Mouse (Mus musculus) adipocyte (in vitro differentiated cells): Measurements from ENCODE around the gene Gatad2a.
A peak's percentile ranks its signal among the peaks of the same experiment; 100 is the strongest.

Experiments
- DNase-seq: peaks from one replicate; pipeline ENCODE4 v3.0.0-alpha.2; 2016; ENCODE audit warnings: low spot score

Gene Gatad2a

GRCm38 (mm10) chr8:69900895-69901451 lies 95.2 kb downstream of the Gatad2a start:
- no peak for DNase-seq

DNA sequence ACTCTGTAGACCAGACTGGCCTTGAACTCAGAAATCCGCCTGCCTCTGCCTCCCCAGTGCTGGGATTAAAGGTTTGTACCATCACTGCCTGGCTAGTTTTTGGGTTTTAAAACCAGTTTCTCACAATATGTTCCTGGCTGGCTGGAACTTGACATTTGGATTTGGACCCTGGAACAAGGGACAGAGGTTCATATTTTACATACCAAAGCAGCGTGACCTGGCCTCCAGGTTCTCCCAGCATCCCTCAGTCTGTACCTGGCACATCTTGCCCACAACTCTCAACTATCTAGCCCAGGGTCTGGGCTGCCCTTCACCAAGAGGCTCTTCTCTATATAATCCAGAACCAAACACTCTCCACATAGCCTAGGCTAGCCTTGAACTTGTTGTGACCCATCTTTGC lies 96.3 kb downstream of the Gatad2a start:
- DNase-seq: no peak

DNA sequence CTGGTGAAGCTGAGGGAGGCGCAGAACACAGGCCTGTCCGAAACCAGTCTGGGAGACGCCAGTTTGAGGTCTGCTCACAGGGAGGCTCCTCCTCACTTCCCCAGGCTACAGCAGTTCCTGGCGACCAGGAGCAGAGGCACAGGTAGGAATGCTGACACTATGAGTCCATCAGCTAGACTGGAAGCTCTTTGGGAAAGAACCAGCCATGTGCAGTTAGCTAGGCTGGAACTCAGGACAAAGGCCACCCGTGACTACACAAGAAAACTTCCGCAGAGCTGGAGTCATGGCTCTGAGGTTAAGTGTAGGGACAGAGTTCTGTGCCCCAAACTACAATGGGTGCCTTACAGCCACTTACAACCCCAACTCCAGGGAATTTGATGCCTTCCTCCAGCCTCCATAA lies 98.3 kb downstream of the Gatad2a start:
- DNase-seq: no peak

DNA sequence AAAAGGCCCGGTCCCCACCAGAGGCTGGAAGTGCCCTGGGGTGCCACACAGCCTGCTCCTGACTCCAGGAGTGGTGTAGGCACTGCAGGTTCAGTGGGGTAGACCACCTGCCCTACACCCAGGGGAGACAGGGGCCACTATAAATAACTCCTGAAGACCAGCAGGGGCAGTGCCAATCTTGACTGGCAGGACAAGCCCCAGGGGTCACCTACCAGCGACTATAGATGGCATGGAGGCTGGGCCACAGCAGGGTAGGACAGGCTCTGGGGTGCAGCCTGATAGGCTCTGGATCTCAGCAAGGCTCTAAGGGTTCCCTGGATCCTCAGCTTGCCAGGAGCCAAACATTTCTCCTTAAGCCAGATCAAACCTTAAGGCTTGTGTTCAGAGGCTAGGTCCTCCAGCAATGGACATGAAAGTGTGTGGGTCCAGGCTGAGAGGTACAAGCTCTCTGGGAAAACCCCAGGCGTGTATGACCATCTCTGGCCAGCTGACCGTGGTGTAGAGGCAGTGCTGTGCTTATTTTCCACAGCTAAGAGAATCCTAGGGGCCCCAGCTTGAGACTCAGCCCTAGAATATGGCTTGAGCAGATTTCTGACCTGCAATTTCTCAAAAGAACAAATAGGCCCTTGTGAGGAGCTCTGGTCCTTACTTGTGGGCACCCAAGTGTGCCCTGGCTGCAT lies 100.3 kb downstream of the Gatad2a start:
- DNase-seq: no peak

DNA sequence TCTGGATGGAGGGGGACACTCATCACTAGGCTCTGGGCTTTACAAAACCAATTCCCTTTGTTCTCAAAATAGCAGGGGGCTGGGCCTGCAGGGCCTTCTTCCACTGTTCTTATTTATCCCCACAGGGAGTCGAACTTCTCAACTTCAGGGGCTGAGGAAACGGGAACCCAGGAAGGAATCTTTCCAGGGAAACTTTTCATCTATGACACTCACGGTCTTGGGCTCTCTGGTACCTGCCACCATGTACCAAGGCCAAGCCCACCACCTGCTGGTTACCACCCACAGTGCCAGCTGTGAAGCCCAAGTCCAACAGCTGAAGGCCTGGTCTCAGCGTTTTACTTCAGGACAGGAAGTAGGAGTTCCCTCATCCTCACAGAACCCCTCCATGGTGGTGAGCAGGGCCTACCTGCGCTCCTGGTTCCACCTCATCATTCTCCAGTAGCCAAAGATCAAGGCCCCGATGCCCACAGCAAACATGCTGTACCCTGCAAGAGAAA lies 101.3 kb downstream of the Gatad2a start:
- DNase-seq: no peak

DNA sequence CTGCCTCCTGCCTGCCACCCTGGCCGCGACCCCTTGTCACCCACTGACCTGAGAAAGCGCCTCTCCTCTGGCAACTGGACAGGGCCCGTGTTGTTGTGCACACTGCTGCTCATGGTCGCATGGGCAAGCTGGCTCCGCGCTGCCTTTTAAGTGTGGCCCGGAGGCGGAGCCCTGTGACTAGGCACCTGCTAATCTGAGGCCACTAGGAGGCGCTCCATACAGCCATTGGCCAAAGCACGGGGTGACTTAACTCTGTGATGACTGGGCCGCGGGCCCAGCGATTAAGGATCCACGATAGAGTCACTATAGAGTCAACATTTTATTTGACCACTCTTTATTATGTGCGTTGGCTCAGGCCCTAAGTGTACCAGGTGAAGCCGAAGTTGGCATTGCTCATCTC lies 102.3 kb downstream of the Gatad2a start:
- peak; percentile 66 for DNase-seq

GRCm38 (mm10) chr8:69890813-69891241 lies 105.4 kb downstream of the Gatad2a start:
- peak; percentile 34 for DNase-seq

DNA sequence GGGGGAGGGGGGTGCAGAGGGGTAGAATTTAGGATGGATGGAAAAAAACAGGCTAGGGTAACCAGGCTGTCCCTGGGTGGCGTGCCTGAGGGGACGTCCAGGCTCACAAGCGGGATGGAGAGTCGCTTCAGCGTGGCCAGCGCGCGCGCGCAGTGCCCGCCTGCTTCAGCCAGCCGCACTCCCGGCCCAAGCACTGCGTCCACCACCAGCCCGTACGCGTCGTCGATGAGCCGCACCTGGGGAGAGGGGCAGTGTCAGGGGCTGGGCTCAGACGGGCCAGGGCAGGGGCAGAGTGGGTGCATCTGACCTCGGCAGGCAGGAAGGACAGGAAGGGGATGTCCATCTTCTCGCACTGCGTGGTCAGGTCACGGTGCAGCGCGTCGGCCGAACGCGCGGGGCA lies 107.3 kb downstream of the Gatad2a start:
- no peak for DNase-seq

DNA sequence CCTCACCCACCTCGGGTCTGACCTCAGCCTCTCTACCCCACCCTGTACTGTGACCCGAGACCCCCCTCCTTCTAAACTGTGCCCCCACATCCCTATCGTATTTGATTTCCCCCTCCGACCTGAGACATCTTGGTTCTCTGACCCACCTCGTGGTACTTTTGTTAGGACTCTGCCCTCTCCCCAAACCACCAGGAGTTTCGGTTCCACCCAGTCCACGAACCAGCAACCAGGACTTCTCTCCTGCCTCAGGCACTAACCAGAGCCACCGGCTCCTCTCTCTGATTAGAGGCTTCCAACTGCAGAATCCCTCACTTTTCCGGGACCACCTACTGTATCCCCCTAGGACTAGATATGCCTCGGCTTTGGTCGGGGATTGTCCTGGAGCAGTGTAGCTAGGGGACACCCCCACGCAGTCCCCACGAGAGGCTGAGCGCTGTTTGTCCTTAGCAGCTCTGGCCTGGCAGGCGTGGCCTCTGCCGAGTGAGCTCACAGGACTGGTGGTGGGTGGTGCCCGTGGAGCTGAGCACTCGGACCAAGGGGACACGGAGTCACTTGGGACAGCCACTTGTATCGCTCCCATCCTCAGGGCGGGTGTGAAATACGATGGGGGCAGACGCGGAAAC lies 107.8 kb downstream of the Gatad2a start:
- DNase-seq: no peak

DNA sequence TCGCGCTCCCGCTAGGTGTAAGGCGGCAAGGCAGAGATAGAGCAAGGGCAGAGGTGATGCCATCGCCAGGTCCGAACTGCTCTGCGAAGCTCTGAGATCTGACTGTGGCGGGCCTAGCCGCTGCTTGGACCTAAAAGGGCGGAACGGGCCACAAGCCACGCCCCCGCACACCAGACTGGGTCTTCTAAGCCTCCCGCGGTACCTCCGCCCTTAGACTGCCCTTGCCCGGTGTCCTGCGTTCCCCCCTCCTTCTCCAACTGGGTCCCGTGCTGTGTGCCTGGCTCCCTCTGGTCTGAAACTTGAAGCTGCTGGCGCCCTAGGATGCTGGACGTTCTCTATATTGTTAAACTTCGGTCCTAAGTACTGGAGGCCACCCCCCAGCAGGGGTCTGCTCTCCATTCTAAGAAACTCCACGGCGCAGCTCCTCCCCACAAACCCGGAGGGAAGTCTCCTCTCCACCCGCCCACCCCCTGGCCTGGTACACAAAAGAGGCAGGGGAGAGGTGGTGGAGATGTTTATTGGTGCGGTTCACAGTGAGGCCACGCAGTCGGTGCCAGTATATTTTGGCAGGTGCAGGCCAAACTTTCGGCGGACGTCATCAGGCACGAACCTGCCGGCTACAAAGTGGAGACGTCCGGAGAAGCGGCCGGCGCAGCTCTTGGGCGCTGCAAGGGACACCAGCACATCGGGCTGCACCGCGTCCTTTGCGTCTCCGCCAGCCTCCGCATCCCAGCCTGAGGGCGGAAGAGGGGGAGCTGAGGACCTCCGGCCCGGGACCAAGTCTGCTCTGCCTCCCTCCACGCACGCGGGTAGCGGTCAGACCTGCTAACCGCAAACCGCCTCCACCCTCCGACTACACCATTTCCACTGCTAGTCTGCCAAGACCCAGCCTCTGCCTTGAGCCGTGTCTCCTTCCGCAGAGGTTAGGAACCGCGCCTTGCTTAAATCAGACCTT lies 108.6 kb downstream of the Gatad2a start, which contains the start of gene Cilp2:
TSS of gene Cilp2 (minus strand) at position 399 of the 955 bp plus-strand sequence.
- DNase-seq: no peak

GRCm38 (mm10) chr8:69884141-69884540 lies 112.0 kb downstream of the Gatad2a start:
- DNase-seq: no peak

DNA sequence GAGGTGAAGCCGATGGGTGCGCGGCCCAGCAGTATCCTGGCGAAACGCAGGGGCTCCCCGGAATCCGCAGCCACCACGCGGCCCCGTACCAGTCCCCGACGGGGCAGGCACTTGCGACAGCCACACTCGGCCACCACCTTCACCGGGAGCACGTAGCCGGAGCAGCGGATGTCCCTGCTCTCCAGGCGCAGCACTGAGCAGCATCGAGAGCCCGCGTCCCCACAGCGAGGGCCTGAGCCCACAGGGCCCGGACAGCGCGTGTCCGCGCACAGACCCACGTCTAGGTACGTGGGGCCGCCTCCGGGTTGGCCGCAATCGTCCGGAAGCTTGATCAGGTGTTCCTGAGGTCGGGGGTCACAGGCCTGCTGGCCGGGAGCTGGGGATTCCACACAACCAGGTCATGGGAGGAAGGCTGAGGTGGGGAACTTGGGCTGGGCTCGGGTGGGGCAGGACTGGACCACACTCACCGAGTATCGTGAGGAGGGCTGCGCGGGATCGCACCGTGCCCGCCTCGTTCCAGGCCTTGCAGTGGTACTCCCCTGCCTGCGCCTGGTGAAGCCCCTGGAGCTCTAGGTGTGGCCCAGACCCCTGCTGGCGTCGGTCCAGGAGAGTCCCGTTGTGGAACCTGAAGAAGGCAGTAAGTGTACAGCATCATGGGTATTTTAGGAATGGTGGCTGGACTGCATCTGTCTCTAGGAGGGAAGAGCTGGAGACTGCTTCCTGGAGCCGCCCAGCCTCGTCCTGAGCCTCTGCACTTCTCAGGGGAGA lies 113.2 kb downstream of the Gatad2a start:
- no peak for DNase-seq

DNA sequence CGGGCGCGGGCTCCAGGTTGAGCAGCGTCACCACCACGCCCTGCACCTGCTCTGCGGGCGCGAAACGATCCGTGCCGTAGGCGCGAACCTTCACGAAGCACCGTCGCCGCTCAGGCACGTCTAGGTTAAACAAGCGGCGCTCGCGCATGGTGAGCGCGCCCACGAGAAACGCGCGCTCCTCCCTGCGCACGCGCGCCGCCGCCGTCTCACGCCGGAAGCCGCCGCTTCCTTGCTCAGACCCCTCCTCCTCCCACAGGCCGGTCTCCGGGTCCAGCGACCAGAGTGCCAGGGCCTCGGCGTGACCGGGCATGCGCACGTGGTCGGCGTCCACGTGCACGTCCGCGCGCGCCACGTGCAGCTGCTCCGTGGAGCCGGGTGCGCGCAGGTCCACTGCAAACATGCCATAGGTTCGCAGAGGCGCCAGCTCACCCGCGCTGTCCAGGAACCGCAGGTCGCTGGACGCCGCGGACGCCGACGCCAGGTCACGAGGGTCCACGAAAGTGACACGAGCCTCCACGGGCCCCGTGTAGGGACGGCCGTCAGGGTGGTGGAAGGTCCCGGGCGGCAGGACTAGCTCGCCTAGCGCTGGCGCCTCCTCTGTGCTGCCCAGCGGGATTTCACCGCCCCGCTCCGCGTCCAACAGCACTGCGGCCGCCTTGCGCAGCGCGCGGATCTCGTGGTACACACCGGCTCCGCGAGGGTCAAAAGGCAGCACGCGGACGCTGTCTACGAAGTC lies 114.0 kb downstream of the Gatad2a start:
- DNase-seq: no peak

DNA sequence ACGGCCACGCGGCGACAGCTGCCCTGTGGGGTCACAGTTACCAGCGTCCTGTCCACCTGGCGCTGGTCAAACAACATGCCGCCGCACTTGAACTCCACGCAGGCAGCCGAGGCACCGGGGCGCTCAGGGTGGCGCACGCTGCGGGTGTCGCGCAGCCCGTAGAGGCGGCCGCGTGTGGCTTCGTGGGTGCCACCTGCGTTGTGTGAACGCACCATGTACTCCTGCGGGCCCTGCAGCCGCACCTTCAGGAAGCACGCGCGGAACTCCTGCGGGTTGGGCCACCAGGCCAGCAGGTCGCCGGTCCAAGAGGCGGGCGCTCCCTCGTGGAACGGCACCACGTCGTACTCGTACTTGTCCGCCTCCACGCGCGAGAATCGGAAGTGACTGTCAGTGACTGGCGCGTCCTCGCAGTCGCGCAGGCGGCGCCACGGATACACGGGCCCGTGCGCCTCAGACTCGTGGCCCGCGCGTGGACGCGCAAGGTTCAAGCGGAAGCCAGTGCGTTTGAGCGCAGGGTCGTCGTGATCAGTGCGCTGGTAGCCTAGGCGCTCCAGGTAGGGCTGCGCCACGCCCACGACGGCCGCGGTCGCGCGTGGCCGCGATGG lies 114.8 kb downstream of the Gatad2a start:
- no peak for DNase-seq

- no peak for DNase-seq
Observed at GRCm38 (mm10) chr8:69880841-69881240, 115.3 kb downstream of the Gatad2a start.

DNA sequence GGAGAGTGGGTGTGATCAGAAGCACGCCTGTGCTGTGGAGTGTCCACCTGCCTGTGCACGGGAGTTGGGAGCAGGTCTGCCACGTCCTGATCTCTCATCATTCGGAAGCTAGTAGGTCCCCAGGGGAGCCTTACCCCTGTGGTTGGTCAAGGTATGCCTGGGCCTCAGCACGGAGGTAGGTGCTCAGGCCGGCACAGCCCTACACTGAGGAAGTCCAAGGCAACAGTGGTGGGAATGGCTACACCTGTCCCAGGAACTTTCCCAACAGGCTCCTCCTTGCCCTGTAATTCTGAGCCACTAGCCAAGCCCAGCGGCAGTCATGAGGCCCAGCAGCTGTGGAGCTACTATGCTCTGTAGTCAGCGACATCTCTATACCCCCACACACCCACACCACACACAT lies 116.5 kb downstream of the Gatad2a start:
- no peak for DNase-seq

DNA sequence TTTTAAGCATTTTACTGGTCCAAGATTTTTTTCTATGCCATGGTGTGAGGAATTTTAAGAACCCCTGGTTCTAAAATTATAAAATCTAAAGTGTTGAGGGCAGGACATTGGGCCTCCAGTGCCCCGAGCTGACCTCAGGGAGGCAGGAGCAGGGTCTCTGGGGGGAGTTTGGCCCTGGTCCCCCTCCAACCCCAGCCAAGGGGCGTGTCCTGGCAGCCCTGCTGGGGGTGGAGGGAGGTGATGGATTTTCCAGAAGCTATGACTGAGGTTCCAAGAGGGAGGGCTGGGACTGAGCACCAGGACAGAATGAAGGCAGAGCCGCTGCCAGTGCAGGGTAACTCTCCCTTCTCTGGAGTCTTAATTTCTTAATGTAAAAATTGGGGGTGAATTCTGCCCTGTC lies 118.2 kb downstream of the Gatad2a start:
- DNase-seq: no peak

GRCm38 (mm10) chr8:69877396-69877795 lies 118.8 kb downstream of the Gatad2a start:
- DNase-seq: no peak

DNA sequence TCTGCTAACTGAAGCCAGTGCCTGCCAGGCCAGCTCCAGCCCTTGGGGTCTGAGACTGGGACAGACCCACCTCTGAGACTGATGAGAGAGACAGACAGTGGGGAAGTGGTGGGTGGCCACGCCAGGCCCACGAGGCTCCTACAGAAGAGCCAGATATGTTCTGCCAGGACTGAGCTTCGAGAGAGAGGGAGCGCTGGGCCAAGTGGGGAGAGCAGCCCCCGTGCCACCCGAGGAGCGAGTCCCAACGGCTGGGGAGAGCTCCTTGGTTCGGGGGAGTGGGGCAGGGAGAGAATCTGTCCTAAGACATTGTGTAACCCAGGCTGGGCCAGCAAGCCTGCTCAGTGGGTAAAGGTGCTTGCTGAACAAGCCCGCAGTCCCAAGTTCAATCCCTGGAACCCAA lies 119.2 kb downstream of the Gatad2a start:
- DNase-seq: no peak

DNA sequence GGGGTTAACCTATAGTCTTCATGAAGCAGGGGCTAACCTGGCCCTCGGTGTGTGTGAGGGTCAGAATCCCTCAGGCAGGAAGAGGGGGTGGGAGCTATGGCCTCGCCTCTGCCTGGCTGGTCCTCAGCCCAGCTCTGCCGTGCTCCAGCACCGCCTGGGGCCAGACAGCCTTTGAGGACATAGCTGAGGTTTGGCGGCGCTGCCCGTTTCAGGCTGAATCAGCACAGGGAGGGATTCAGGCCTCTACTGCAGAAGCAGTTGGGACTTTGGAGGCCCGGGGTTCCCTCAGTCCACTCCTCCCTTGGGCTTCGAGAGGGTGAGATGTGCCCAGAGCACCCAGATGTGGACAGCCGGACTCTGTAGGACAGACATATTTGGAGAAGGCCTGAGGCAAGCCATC lies 120.1 kb downstream of the Gatad2a start:
- DNase-seq: no peak
